Mouse (Mus musculus) left cerebral cortex, postnatal 25 days (tissue): ENCODE data around the gene Wasf2. TPM values are rescaled to one million over a fixed set of nuclear protein-coding genes. Genes with fewer than 3 reads are reported as not detected.

ENCODE experiments used
- DNase-seq, 2 experiments: peaks; one replicate each; pipeline ENCODE4 v3.0.0; 2022; ENCODE audit warnings: low spot score in 2 of 2, mixed read lengths in 1 of 2
- intact Hi-C: fragments of 180-260 bp; cut with DNase I; formaldehyde crosslinking; loops from one replicate; pipeline ENCODE4 v1.15.1; 2025
- total RNA-seq, 2 experiments: library from RNA; stranded (reverse); gene quantifications; 2 replicates each; pipeline ENCODE4 v1.2.3; 2021

Gene Wasf2
- total RNA-seq, 2 experiments from 2014 or later, result 27.6 to 32.9 TPM

- intact Hi-C loops, result no loop called here
- peak in 1 of 2 experiments; percentile 55 for DNase-seq
Observed at GRCm38 (mm10) chr4:133169237-133170055, 39.1 kb downstream of the Wasf2 start.

GRCm38 (mm10) chr4:133170056-133170524 lies 39.8 kb downstream of the Wasf2 start:
- peak in 1 of 2 experiments; percentile 30 for DNase-seq
- intact Hi-C loops, result no loop called here

- intact Hi-C loops, result no loop called here
- DNase-seq, result no peak
Observed at GRCm38 (mm10) chr4:133170616-133171015, 40.3 kb downstream of the Wasf2 start.

- no peak for DNase-seq
- intact Hi-C loops, result no loop called here
Observed at GRCm38 (mm10) chr4:133172451-133172850, 42.1 kb downstream of the Wasf2 start.

GRCm38 (mm10) chr4:133174361-133174760 lies 44.1 kb downstream of the Wasf2 start:
- intact Hi-C loops, result no loop called here
- no peak for DNase-seq

- intact Hi-C loops, result loop anchor here (5.0 kb wide), 1 partner anchor 43 kb away; the partner anchor contains the start of gene Wasf2
Observed at GRCm38 (mm10) chr4:133175274-133175673, 45.0 kb downstream of the Wasf2 start.

GRCm38 (mm10) chr4:133175998-133176760 lies 45.9 kb downstream of the Wasf2 start:
- DNase-seq, result no peak
- intact Hi-C loops, result loop anchor here (5.0 kb wide), 1 partner anchor 44 kb away; the partner anchor contains the start of gene Wasf2

More at GRCm38 (mm10) chr4:133175274-133175673, 45.0 kb downstream of the Wasf2 start:
- DNase-seq, result no peak

GRCm38 (mm10) chr4:133176761-133177403 lies 46.6 kb downstream of the Wasf2 start:
- DNase-seq, result peak in 1 of 2 experiments; percentile 40
- intact Hi-C loops, result loop anchor here (5.0 kb wide), 1 partner anchor 45 kb away; the partner anchor contains the start of gene Wasf2

GRCm38 (mm10) chr4:133178305-133178704 lies 48.0 kb downstream of the Wasf2 start:
- DNase-seq, result no peak
- intact Hi-C loops, result loop anchor here (5.0 kb wide), 1 partner anchor 46 kb away; the partner anchor contains the start of gene Wasf2

GRCm38 (mm10) chr4:133179258-133179657 lies 49.0 kb downstream of the Wasf2 start:
- DNase-seq, result no peak
- intact Hi-C loops, result loop anchor here (5.0 kb wide), 1 partner anchor 47 kb away; the partner anchor contains the start of gene Wasf2

- no peak for DNase-seq
- intact Hi-C loops, result no loop called here
Observed at GRCm38 (mm10) chr4:133182439-133183033, 52.2 kb downstream of the Wasf2 start.

- intact Hi-C loops, result no loop called here
- DNase-seq, result no peak
Observed at GRCm38 (mm10) chr4:133184031-133184897, 54.0 kb downstream of the Wasf2 start.

GRCm38 (mm10) chr4:133184898-133185665 lies 54.8 kb downstream of the Wasf2 start:
- peak in 1 of 2 experiments; percentile 20 for DNase-seq
- intact Hi-C loops, result no loop called here

GRCm38 (mm10) chr4:133185893-133186292 lies 55.6 kb downstream of the Wasf2 start:
- intact Hi-C loops, result no loop called here
- no peak for DNase-seq

- intact Hi-C loops, result no loop called here
- no peak for DNase-seq
Observed at GRCm38 (mm10) chr4:133186856-133187255, 56.6 kb downstream of the Wasf2 start.

GRCm38 (mm10) chr4:133189396-133189795 lies 59.1 kb downstream of the Wasf2 start:
- intact Hi-C loops, result no loop called here
- no peak for DNase-seq

GRCm38 (mm10) chr4:133194482-133194881 lies 64.2 kb downstream of the Wasf2 start:
- intact Hi-C loops, result no loop called here
- DNase-seq, result no peak

GRCm38 (mm10) chr4:133195014-133195413 lies 64.7 kb downstream of the Wasf2 start:
- DNase-seq, result no peak
- intact Hi-C loops, result no loop called here
